Mouse (Mus musculus) 3T3-L1 (cell line): ENCODE data around the gene Olfr1183.
"Not testable (repeated sequence)": the region's sequence is repeated elsewhere in the genome, so short reads cannot be mapped to it uniquely, and the experiment has no call there.

Experiments used
- DNase-seq: peaks from one replicate; pipeline ENCODE4 v3.0.0-alpha.2; 2015; ENCODE audit warnings: low read depth, low spot score

Olfr1183 gene

DNA sequence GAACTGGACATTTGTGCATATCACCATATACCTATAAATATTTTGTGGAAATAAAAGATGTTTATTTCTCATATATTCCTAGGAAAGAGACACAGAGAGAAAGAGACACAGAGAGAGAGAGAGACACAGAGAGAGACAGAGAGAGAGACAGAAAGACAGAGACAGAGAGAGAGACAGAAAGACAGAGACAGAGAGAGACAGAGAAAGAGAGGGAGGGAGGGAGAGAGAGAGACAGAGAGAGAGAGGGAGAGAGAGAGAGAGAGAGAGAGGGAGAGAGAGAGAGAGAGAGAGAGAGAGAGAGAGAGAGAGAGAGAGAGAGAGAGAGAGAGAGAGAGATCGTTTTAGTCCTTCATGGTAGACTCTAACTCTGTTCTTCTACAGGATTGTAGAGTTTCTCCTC lies at the start of gene Olfr1183:
Gene Olfr1183, plus strand, starts transcription at position 301 of the 400 bp plus-strand sequence.
- not testable (repeated sequence) for DNase-seq

DNA sequence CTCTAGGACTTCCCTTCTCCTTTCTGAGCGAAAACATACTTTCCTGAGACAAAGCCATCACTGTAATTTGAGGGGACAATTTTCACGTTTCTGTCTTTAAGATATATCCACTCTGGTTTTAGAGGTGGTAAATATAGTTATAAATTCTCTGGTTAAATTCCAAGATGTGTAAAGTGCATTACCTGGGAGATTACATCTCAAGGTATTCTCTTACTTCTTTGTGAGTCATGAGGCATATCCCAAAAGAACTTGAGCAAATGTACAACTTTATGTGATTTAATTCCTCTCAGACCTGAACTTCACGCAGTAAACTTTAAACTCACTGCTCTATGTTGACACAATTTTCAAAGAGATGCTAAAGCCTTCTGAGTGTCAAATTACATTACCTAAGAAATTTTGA lies 48.3 kb upstream of the Olfr1183 start, which contains the start of gene Olfr1179:
Gene Olfr1179, minus strand, starts transcription at position 101 of the 400 bp plus-strand sequence.
- DNase-seq = no peak

DNA sequence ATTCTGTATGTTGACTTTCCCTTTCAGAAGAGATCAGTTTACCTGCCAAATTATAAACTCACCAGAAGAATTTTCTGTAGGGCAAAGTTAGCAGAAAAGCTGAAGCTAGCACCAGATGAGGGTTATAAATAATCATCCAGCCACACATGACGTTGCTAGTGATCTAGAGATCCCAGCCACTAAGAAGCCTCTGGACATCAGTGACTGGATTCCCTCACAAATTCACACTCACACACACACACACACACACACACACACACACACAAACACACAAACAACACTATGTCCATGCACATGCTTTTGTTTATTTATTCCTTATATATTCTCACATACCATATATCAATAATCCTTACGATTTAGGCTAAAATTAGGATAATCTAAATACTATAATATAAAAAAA lies 35.6 kb upstream of the Olfr1183 start, which contains the start of gene Olfr1180:
Gene Olfr1180, minus strand, starts transcription at position 101 of the 400 bp plus-strand sequence.
- DNase-seq = no peak

DNA sequence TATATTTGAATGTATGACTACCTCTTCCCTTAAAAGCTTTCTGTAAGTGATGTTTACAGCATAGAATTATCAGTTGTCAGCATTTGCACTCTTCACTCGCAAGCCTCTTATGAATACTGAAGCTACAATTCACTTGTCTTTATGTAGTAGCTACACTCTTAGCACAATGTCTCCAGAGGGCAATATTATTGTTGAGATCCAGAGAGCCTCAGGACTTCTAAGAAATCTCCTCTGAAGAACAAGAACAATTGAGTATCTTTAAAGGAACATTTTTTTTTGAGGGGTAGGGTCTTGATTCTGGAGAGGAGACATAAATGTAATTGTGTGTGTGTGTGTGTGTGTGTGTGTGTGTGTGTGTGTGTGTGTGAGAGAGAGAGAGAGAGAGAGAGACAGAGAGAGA lies 28.6 kb upstream of the Olfr1183 start, which contains the start of gene Olfr1181:
Gene Olfr1181, minus strand, starts transcription at position 101 of the 400 bp plus-strand sequence.
- DNase-seq = no peak

DNA sequence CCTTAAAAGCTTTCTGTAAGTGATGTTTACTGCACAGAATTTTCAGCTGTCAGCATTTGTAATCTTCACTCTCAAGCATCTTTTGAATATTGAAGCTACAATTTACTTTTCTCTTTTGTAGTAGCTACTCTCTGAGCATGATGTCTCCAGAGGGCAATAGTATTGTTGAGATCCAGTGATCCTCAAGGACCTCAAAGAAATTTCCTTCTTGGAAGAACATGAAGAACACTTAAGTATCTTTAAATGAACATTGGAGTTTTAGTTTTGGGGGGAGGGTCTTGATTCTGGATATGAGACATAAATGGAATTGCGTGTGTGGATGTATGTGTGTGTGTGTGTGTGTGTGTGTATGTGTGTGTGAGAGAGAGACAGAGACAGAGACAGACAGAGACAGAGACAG lies 5.6 kb upstream of the Olfr1183 start, which contains the start of gene Gm13757:
Gene Gm13757, minus strand, starts transcription at position 101 of the 400 bp plus-strand sequence.
- DNase-seq = no peak

DNA sequence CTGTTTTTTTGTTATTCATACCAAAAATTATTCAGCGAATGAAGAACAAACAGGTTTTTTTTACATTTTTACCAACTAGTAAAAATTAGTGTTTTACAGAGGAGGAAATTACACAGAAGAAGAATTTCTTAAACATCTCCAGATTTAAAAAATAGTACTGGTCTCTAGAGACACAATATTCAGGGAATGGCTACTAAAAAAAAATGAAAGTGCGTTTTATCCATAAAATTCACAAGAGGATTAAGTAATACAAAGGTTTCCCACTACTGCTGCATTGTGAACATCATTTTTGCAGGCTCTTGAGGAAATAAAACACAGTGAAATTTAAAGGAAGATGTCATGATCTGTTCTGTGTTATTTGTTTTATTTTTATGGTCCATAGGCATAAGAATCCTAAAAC lies 28.6 kb downstream of the Olfr1183 start, which contains the start of gene Olfr1184:
Gene Olfr1184, plus strand, starts transcription at position 301 of the 400 bp plus-strand sequence.
- DNase-seq = no peak

DNA sequence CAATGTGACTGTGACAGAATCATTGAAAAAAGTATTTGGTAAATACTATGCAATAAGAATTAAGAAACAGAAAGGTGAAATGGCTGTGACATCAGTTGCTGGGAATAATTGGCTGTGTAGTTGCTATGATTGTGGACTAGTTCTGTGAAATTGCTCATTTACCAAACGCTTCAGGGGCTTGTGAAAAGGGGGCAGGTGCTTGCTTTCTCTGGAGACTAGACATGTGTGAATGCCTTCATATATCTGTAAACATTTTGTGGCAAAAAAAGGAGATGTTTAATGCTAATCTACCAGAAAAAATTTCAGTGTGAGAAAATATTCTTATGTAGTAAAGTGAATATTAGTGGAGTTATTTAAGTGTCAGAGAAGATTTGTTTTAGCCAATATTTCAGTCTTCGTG lies 38.4 kb downstream of the Olfr1183 start, which contains the start of gene Olfr1185-ps1:
Gene Olfr1185-ps1, plus strand, starts transcription at position 301 of the 400 bp plus-strand sequence.
- no peak for DNase-seq

DNA sequence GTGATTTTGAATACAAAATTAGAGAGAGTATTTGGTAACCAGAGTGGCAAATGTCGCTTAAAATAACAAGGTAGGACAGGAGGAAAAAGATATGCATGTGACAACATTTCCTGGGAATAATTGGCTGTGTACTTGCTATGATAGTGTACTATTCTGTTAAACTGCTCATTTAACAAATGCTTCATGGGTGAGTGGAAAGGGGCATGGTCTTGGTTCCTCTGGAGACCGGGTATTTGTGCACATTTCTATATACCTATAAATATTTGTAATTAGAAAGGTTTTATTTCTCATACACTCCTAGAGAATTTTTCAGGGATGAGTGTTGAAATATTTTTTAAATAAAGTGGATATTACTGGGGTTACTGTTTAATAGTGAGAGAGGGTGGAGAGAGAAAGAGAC lies 63.6 kb downstream of the Olfr1183 start, which contains the start of gene Olfr1186:
Gene Olfr1186, plus strand, starts transcription at position 301 of the 400 bp plus-strand sequence.
- DNase-seq = no peak
